Mouse (Mus musculus) cortical plate, adult 2 months (tissue): ENCODE data around the gene Cr1l.

Experiments used
- CTCF ChIP-seq: fragments of 200-500 bp; IDR thresholded peaks from 2 replicates; pipeline ENCODE4 v1.5.1; 2011; ENCODE audit warnings: mild to moderate bottlenecking, control low read depth, low read length; ENCODE audit not compliant: insufficient read depth; ENCODE audit errors: extremely low read depth
- POLR2A ChIP-seq: fragments of 200-500 bp; IDR thresholded peaks from 2 replicates; pipeline ENCODE4 v1.6.1; 2011; ENCODE audit warnings: mild to moderate bottlenecking, low read length, control low read depth; ENCODE audit not compliant: insufficient read depth; ENCODE audit errors: extremely low read depth

DNA sequence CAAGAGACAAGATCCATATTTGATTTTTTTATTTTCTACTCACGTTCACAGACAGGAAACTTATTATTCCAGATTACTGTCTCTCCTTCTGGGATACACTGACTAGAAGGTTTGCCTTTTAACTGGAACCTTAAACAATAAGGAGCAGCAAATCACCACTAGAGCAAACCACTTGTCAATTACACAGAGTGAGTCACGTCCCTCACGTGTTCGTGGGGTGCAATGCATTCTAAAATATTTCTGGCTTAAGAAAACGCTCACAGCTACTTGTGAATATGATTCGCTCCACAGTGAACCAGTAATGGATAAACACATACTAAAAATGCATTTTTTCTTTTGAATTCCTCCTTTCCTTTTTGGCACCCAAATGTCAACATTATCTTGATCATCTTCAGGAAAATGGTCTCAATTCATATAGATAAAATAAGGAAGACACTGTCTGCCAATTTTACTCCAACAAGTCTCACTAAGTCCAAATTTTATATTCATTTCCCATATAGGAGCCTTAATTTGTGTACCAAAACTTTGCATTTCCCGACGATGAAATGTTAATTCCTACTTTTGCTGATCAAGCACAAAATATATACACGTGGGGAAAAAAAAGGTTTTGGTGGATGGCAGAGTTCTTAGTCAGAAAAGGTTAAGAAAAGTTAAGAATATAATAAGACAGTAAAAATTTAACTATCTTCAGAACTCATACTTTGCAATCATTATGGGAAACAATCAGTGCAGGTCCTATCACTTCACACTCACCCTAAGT, 33.8 kb upstream of the Cr1l start:
- TF ChIP-seq POLR2A (no peak), CTCF (no peak)
